Mouse (Mus musculus): ENCODE results near the gene Clec4g. TPM values are rescaled to one million over a fixed set of nuclear protein-coding genes. Genes with fewer than 3 reads are reported as not detected.

The Clec4g gene
- total and polyA plus RNA-seq, 3 experiments, result 0.45 to 0.70 (median 0.66) TPM

DNA sequence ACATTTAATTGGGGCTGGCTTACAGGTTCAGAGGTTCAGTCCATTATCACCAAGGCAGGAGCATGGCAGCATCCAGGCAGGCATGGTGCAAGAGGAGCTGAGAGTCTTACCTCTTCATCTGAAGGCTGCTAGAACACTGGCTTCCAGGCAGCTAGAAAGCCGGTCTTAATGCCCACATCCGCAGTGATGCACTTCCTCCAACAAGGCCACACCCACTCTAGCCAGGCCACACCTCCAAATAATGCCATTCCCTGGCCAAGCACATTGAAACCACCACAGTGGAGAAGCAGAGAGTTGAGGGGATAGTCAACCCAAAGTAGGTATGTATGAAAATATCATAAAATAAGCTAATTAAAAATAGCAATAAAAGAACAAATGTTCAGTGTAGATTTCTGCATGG is 50.1 kb downstream of the Clec4g start:
- no peaks in the 10 kb centered on the region for H3K79me2 ChIP-seq (replicated peaks; ENCODE audit: control insufficient read depth, insufficient read depth, low read length)
- no peaks in the 10 kb centered on the region for H3K4me1 ChIP-seq (ENCODE audit: control insufficient read depth, insufficient read depth, low read length)
- 56% methylated on average over 2 of the region's 2 CpGs for WGBS
- no peak overlapping the region for H3K9ac ChIP-seq (ENCODE audit: low read depth, low read length)
- H3K36me3 ChIP-seq (ENCODE audit: control insufficient read depth, insufficient read depth, low read length), result no peaks in the 10 kb centered on the region
- intact Hi-C loops (cut with DNase I), result loop anchor here (5.0 to 10.0 kb wide), 2 partner anchors 203 to 316 kb away; partner anchors contain the start of genes A430078G23Rik and Pex11g
- no peaks in the 10 kb centered on the region for H3K27me3 ChIP-seq (ENCODE audit: control insufficient read depth, insufficient read depth, low read length)
- TF ChIP-seq CTCF (IDR thresholded peaks at IDR 0.05), result no peak
- H3K27ac ChIP-seq, result no peak overlapping the region
- no peak overlapping the region for H3K4me3 ChIP-seq
- peak in 1 of 2 experiments; percentile 30 for DNase-seq

GRCm38 (mm10) chr8:3665507-3665906 is 54.9 kb downstream of the Clec4g start, which contains the start of gene Mcemp1:
Gene Mcemp1 (plus strand): TSS chr8:3665754.
- DNase-seq, result no peak
- Histone ChIP-seq H3K9ac (ENCODE audit: low read depth, low read length) (no peak within 1 kb of the TSS), H3K27me3 (ENCODE audit: control insufficient read depth, insufficient read depth, low read length) (no peaks in the 10 kb centered on the region), H3K4me3 (no peak within 1 kb of the TSS), H3K79me2 (replicated peaks; ENCODE audit: control insufficient read depth, insufficient read depth, low read length) (no peaks in the 10 kb centered on the region), H3K36me3 (ENCODE audit: control insufficient read depth, insufficient read depth, low read length) (no peaks in the 10 kb centered on the region), H3K27ac (no peak within 1 kb of the TSS), H3K4me1 (ENCODE audit: control insufficient read depth, insufficient read depth, low read length) (no peaks in the 10 kb centered on the region)
- no peak for TF ChIP-seq CTCF (IDR thresholded peaks at IDR 0.05)
- TF ChIP-seq POLR2A (IDR thresholded peaks at IDR 0.05; ENCODE audit: insufficient read depth, low read depth, low read length), result no peak
- no peak for TF ChIP-seq EP300 (IDR thresholded peaks at IDR 0.05; ENCODE audit: insufficient read depth, low read depth, low read length)
- intact Hi-C loops (cut with DNase I), result no loop called here
- WGBS, result 50% methylated on average over 6 of the region's 6 CpGs

DNA sequence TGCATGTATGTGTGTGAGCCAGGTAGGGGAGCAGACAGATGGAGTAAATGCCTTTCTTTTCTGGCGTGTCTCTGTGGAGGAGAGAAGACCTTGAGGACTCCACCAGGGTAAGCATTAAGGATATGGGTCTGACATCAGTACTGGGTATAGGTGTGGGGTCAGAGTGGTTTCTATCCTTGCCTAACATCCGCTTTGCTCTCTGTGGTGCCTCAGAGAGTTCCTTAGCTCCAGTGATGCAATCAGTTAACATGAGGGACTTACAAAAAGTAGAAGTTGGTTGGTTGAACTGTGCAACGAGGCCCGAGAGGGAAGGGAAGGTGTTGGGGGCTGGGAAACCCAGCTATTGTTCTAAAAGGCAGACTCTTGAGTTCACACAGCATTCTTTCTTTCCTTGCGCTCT is 56.0 kb downstream of the Clec4g start:
- Histone ChIP-seq H3K9ac (ENCODE audit: low read depth, low read length) (no peak overlapping the region), H3K79me2 (replicated peaks; ENCODE audit: control insufficient read depth, insufficient read depth, low read length) (no peaks in the 10 kb centered on the region), H3K36me3 (ENCODE audit: control insufficient read depth, insufficient read depth, low read length) (no peaks in the 10 kb centered on the region), H3K4me1 (ENCODE audit: control insufficient read depth, insufficient read depth, low read length) (no peaks in the 10 kb centered on the region), H3K27me3 (ENCODE audit: control insufficient read depth, insufficient read depth, low read length) (no peaks in the 10 kb centered on the region), H3K4me3 (no peak overlapping the region), H3K27ac (no peak overlapping the region)
- no peak for DNase-seq
- intact Hi-C loops (cut with DNase I), result no loop called here
- 52% methylated on average over 5 of the region's 5 CpGs for WGBS
- TF ChIP-seq EP300 (IDR thresholded peaks at IDR 0.05; ENCODE audit: insufficient read depth, low read depth, low read length) (no peak), CTCF (IDR thresholded peaks at IDR 0.05) (no peak), POLR2A (IDR thresholded peaks at IDR 0.05; ENCODE audit: insufficient read depth, low read depth, low read length) (no peak)

DNA sequence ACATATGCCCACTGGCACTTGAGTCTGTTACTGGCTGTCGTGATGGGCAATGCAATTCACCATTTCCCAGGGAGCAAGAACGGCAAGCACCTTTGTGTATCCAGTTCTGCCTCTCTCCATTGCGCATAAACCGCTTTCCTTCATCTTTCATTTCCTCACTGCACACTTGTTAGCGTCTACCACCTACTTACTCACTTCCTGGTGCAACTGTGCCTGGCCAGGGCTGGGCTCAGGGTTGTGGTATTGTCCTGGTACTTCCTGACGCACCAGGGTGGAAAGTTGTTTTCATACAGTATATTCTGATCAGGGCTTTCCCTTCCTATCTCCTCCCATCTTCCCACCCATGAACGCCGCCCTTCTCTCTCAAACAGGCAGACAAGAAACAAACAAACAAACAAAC is 59.6 kb downstream of the Clec4g start:
- intact Hi-C loops (cut with DNase I), result no loop called here

More for the DNA sequence above, 59.6 kb downstream of the Clec4g start:
- Histone ChIP-seq H3K9ac (ENCODE audit: low read depth, low read length) (no peak overlapping the region), H3K27me3 (ENCODE audit: control insufficient read depth, insufficient read depth, low read length) (no peaks in the 10 kb centered on the region), H3K27ac (no peak overlapping the region), H3K4me1 (ENCODE audit: control insufficient read depth, insufficient read depth, low read length) (no peaks in the 10 kb centered on the region), H3K79me2 (replicated peaks; ENCODE audit: control insufficient read depth, insufficient read depth, low read length) (no peaks in the 10 kb centered on the region), H3K36me3 (ENCODE audit: control insufficient read depth, insufficient read depth, low read length) (no peaks in the 10 kb centered on the region), H3K4me3 (no peak overlapping the region)
- 52% methylated on average over 8 of the region's 8 CpGs for WGBS
- DNase-seq, result no peak
- no peak for TF ChIP-seq EP300 (IDR thresholded peaks at IDR 0.05; ENCODE audit: insufficient read depth, low read depth, low read length)
- TF ChIP-seq POLR2A (IDR thresholded peaks at IDR 0.05; ENCODE audit: insufficient read depth, low read depth, low read length), result no peak
- no peak for TF ChIP-seq CTCF (IDR thresholded peaks at IDR 0.05)

Other genes starting within 250 kb of the Clec4g start
- gene Tex45, start 249.8 kb downstream of the Clec4g start, total RNA-seq (2021), result under 1 TPM in 1 of 2 experiments, not detected in 1; 0.14 TPM
- gene Tex45, start 249.8 kb downstream of the Clec4g start, polyA plus RNA-seq (2012; rRNA removed), result 0.12 TPM in 1 of 2 replicates, not detected in the other
- gene Zfp358, start 227.5 kb downstream of the Clec4g start, total RNA-seq (2021), result 10 to 100 TPM; 24.9 to 30.7 TPM
- 51.3 and 53.9 TPM in 2 replicates for gene Zfp358, start 227.5 kb downstream of the Clec4g start, polyA plus RNA-seq (2012; rRNA removed)
- 10 to 100 TPM; 20.6 to 23.1 TPM for gene Mcoln1, start 220.2 kb downstream of the Clec4g start, total RNA-seq (2021)
- 86.9 and 123 TPM in 2 replicates for gene Mcoln1, start 220.2 kb downstream of the Clec4g start, polyA plus RNA-seq (2012; rRNA removed)
- 10 to 100 TPM in 1 of 2 experiments, 1 to 10 TPM in 1; 8.5 to 11.1 TPM for gene Pnpla6, start 205.3 kb downstream of the Clec4g start, total RNA-seq (2021)
- 24.8 and 25.1 TPM in 2 replicates for gene Pnpla6, start 205.3 kb downstream of the Clec4g start, polyA plus RNA-seq (2012; rRNA removed)
- under 1 TPM in 1 of 2 experiments, not detected in 1; 0.39 TPM for gene C330021F23Rik, start 152.7 kb downstream of the Clec4g start, total RNA-seq (2021)
- gene C330021F23Rik, start 152.7 kb downstream of the Clec4g start, polyA plus RNA-seq (2012; rRNA removed), result 0.50 TPM in 1 of 2 replicates, not detected in the other
- gene Camsap3, start 133.4 kb downstream of the Clec4g start, total RNA-seq (2021), result 1 to 10 TPM in 1 of 2 experiments, under 1 TPM in 1; 0.68 to 1.2 TPM
- gene Camsap3, start 133.4 kb downstream of the Clec4g start, polyA plus RNA-seq (2012; rRNA removed), result 1.8 and 1.9 TPM in 2 replicates
- gene Xab2, start 99.3 kb downstream of the Clec4g start, total RNA-seq (2021), result 10 to 100 TPM; 15.3 to 15.4 TPM
- gene Xab2, start 99.3 kb downstream of the Clec4g start, polyA plus RNA-seq (2012; rRNA removed), result 27.0 and 30.1 TPM in 2 replicates
- 10 to 100 TPM; 79.1 to 92.2 TPM for gene Pet100, start 99.1 kb downstream of the Clec4g start, total RNA-seq (2021)
- gene Pet100, start 99.1 kb downstream of the Clec4g start, polyA plus RNA-seq (2012; rRNA removed), result 7.6 and 13.6 TPM in 2 replicates
- gene Pcp2, start 95.1 kb downstream of the Clec4g start, total RNA-seq (2021), result not detected
- not detected in 2 replicates for gene Pcp2, start 95.1 kb downstream of the Clec4g start, polyA plus RNA-seq (2012; rRNA removed)
- 1 to 10 TPM; 5.7 to 6.4 TPM for gene Stxbp2, start 89.7 kb downstream of the Clec4g start, total RNA-seq (2021)
- gene Stxbp2, start 89.7 kb downstream of the Clec4g start, polyA plus RNA-seq (2012; rRNA removed), result 9.6 and 13.4 TPM in 2 replicates
- gene Retn, start 64.9 kb downstream of the Clec4g start, total RNA-seq (2021), result 1 to 10 TPM in 1 of 2 experiments, under 1 TPM in 1; 0.86 to 2.4 TPM
- 3.0 and 8.4 TPM in 2 replicates for gene Retn, start 64.9 kb downstream of the Clec4g start, polyA plus RNA-seq (2012; rRNA removed)
- gene Mcemp1, start 54.9 kb downstream of the Clec4g start, total RNA-seq (2021), result under 1 TPM; 0.21 to 0.89 TPM
- gene Mcemp1, start 54.9 kb downstream of the Clec4g start, polyA plus RNA-seq (2012; rRNA removed), result 0.31 TPM in 1 of 2 replicates, not detected in the other
- gene Fcor, start 48.3 kb downstream of the Clec4g start, total RNA-seq (2021), result 1 to 10 TPM; 1.0 to 1.6 TPM
- 4.2 and 12.9 TPM in 2 replicates for gene Fcor, start 48.3 kb downstream of the Clec4g start, polyA plus RNA-seq (2012; rRNA removed)
- 10 to 100 TPM; 17.6 to 19.3 TPM for gene Trappc5, start 44.4 kb downstream of the Clec4g start, total RNA-seq (2021)
- 19.9 and 30.1 TPM in 2 replicates for gene Trappc5, start 44.4 kb downstream of the Clec4g start, polyA plus RNA-seq (2012; rRNA removed)
- under 1 TPM; 0.29 to 0.32 TPM for gene Fcer2a, start 26.5 kb downstream of the Clec4g start, total RNA-seq (2021)
- gene Fcer2a, start 26.5 kb downstream of the Clec4g start, polyA plus RNA-seq (2012; rRNA removed), result 0.76 and 0.98 TPM in 2 replicates
- under 1 TPM in 1 of 2 experiments, not detected in 1; 0.16 TPM for gene Cd209a, start 28.3 kb upstream of the Clec4g start, total RNA-seq (2021)
- gene Cd209a, start 28.3 kb upstream of the Clec4g start, polyA plus RNA-seq (2012; rRNA removed), result 1.00 TPM in 1 of 2 replicates, not detected in the other
- not detected for gene Cd209e, start 133.7 kb upstream of the Clec4g start, total RNA-seq (2021)
- not detected in 2 replicates for gene Cd209e, start 133.7 kb upstream of the Clec4g start, polyA plus RNA-seq (2012; rRNA removed)
- gene Cd209d, start 157.9 kb upstream of the Clec4g start, total RNA-seq (2021), result not detected
- 0.20 TPM in 1 of 2 replicates, not detected in the other for gene Cd209d, start 157.9 kb upstream of the Clec4g start, polyA plus RNA-seq (2012; rRNA removed)
- gene Cd209b, start 206.2 kb upstream of the Clec4g start, total RNA-seq (2021), result 1 to 10 TPM in 1 of 2 experiments, under 1 TPM in 1; 0.55 to 1.0 TPM
- 0.21 and 0.50 TPM in 2 replicates for gene Cd209b, start 206.2 kb upstream of the Clec4g start, polyA plus RNA-seq (2012; rRNA removed)
- gene Cd209c, start 234.1 kb upstream of the Clec4g start, total RNA-seq (2021), result under 1 TPM in 1 of 2 experiments, not detected in 1; 0.34 TPM
- 0.16 TPM in 1 of 2 replicates, not detected in the other for gene Cd209c, start 234.1 kb upstream of the Clec4g start, polyA plus RNA-seq (2012; rRNA removed)

Measured in heart, adult 2 months (tissue).